Mouse (Mus musculus) liver, postnatal 0 days (tissue): Measurements from ENCODE around the gene Psmd4.

ENCODE experiments used
- CTCF ChIP-seq: sonication (generic); IDR thresholded peaks from 2 replicates; pipeline ENCODE4 v1.5.1; 2016; ENCODE audit warnings: antibody characterized with exemption, low read depth
- EP300 ChIP-seq: IDR thresholded peaks from 2 replicates; pipeline ENCODE4 v1.6.1; 2016; ENCODE audit warnings: antibody characterized with exemption, low read depth, mild to moderate bottlenecking

DNA sequence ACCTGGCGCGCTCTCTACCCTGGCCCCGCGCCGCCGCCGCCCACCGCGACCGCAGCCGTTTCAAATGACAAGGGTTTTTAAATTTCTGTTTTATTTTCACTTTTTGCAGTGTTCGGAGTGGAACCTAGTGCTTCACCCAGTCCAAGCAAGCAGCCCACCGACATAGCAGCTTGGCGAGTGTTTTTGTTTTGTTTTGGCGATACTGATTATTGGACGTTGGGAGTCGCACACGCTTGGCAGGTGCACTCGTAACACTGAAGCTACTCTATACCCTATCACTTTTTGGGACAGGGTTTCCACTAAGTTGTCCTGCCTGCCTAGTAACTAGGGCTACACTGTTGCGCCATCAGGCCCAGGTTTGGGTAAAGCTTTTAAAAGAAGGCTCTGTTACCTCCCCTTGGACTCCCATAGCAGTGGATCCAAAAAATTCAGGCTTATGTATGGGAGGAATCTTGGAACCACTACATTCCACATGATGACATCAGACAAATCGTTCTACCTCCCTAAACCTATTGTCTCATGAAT is 25.8 kb downstream of the Psmd4 start:
- no peak for TF ChIP-seq EP300
- peak; percentile 23; the same call in 1 of the 2 replicates for TF ChIP-seq CTCF
